Mouse (Mus musculus) cerebellum, adult 9-11 months (tissue): ENCODE measurements around the gene Cks2.
"Not testable (repeated sequence)": the region's sequence is repeated elsewhere in the genome, so short reads cannot be mapped to it uniquely, and the experiment has no call there.

Experiments
- DNase-seq: peaks from one replicate; pipeline ENCODE4 v3.0.0; 2022

The Cks2 gene

GRCm38 (mm10) chr13:51642171-51642778 lies 2.8 kb upstream of the Cks2 start:
- no peak for DNase-seq

- DNase-seq: peak; percentile 18
Observed at GRCm38 (mm10) chr13:51643924-51644828, 856 bp upstream of the Cks2 start.

GRCm38 (mm10) chr13:51645872-51646271 lies 840 bp downstream of the Cks2 start:
- DNase-seq: no peak

GRCm38 (mm10) chr13:51646362-51647027 lies 1.5 kb downstream of the Cks2 start:
- no peak for DNase-seq

- DNase-seq: no peak
Observed at GRCm38 (mm10) chr13:51647770-51648169, 2.7 kb downstream of the Cks2 start.

- no peak for DNase-seq
Observed at GRCm38 (mm10) chr13:51648237-51648636, 3.2 kb downstream of the Cks2 start.

- DNase-seq: no peak
Observed at GRCm38 (mm10) chr13:51649740-51650139, 4.7 kb downstream of the Cks2 start.

- peak; percentile 95 for DNase-seq
Observed at GRCm38 (mm10) chr13:51651408-51652064, 6.5 kb downstream of the Cks2 start, which contains the start of gene Secisbp2. Secisbp2 (plus strand) TSS chr13:51651697.

- no peak for DNase-seq
Observed at GRCm38 (mm10) chr13:51653159-51653558, 8.1 kb downstream of the Cks2 start.

GRCm38 (mm10) chr13:51653961-51654360 lies 8.9 kb downstream of the Cks2 start:
- no peak for DNase-seq

- no peak for DNase-seq
Observed at GRCm38 (mm10) chr13:51656516-51657235, 11.6 kb downstream of the Cks2 start.

- no peak for DNase-seq
Observed at GRCm38 (mm10) chr13:51658094-51658493, 13.1 kb downstream of the Cks2 start.

GRCm38 (mm10) chr13:51659573-51659972 lies 14.5 kb downstream of the Cks2 start:
- DNase-seq: no peak

- no peak for DNase-seq
Observed at GRCm38 (mm10) chr13:51663561-51663960, 18.5 kb downstream of the Cks2 start.

- DNase-seq: not testable (repeated sequence)
Observed at GRCm38 (mm10) chr13:51668195-51668594, 23.2 kb downstream of the Cks2 start.

- no peak for DNase-seq
Observed at GRCm38 (mm10) chr13:51676641-51677040, 31.6 kb downstream of the Cks2 start.

GRCm38 (mm10) chr13:51677041-51677440 lies 32.0 kb downstream of the Cks2 start:
- no peak for DNase-seq

- DNase-seq: no peak
Observed at GRCm38 (mm10) chr13:51677630-51678185, 32.7 kb downstream of the Cks2 start.

GRCm38 (mm10) chr13:51678687-51679086 lies 33.7 kb downstream of the Cks2 start:
- DNase-seq: no peak

GRCm38 (mm10) chr13:51679332-51679731 lies 34.3 kb downstream of the Cks2 start:
- no peak for DNase-seq

- no peak for DNase-seq
Observed at GRCm38 (mm10) chr13:51681076-51681475, 36.0 kb downstream of the Cks2 start.

GRCm38 (mm10) chr13:51681634-51682033 lies 36.6 kb downstream of the Cks2 start:
- no peak for DNase-seq
